Mouse (Mus musculus) thymus, adult 2 months (tissue): ENCODE measurements around the gene Gpr61. TPM values are rescaled to one million over a fixed set of nuclear protein-coding genes. Genes with fewer than 3 reads are reported as not detected.

Experiments
- DNase-seq: peaks from one replicate; pipeline ENCODE4 v3.0.0; 2021
- H3K27ac ChIP-seq: fragments of 200-500 bp; 2 replicates; pipeline ENCODE4 v1.5.1; 2012; ENCODE audit warnings: low read length, control low read depth; ENCODE audit not compliant: control insufficient read depth, insufficient read depth
- H3K27me3 ChIP-seq: fragments of 200-500 bp; 2 replicates; pipeline ENCODE4 v1.6.1; 2012; ENCODE audit warnings: mild to moderate bottlenecking, low read length, moderate library complexity, mixed read lengths; ENCODE audit not compliant: control insufficient read depth, insufficient read depth
- H3K36me3 ChIP-seq: fragments of 200-500 bp; 2 replicates; pipeline ENCODE4 v1.6.1; 2012; ENCODE audit warnings: mild to moderate bottlenecking, low read length, moderate library complexity; ENCODE audit not compliant: control insufficient read depth, insufficient read depth
- H3K4me1 ChIP-seq: fragments of 200-500 bp; replicated peaks from 2 replicates; pipeline ENCODE4 v1.6.1; 2012; ENCODE audit warnings: low read length; ENCODE audit not compliant: control insufficient read depth, insufficient read depth
- H3K4me3 ChIP-seq: fragments of 200-500 bp; 2 replicates; pipeline ENCODE4 v1.5.1; 2012; ENCODE audit warnings: mild to moderate bottlenecking, low read length, control low read depth, moderate library complexity; ENCODE audit not compliant: control insufficient read depth, insufficient read depth
- CTCF ChIP-seq: fragments of 200-500 bp; IDR thresholded peaks from 2 replicates; pipeline ENCODE4 v1.5.1; 2012; ENCODE audit warnings: mild to moderate bottlenecking, control low read depth, low read length, moderate library complexity, borderline replicate concordance; ENCODE audit not compliant: control insufficient read depth, poor library complexity, insufficient read depth; ENCODE audit errors: extremely low read depth
- POLR2A ChIP-seq: fragments of 200-500 bp; IDR thresholded peaks from 2 replicates; pipeline ENCODE4 v1.6.1; 2012; ENCODE audit warnings: mild to moderate bottlenecking, low read length, control low read depth, moderate library complexity; ENCODE audit not compliant: control insufficient read depth, poor library complexity, insufficient read depth; ENCODE audit errors: extremely low read depth
- WGBS: fragments of 180-500 bp; shearing (Covaris S2); methylation state at CpG from one replicate; pipeline ENCODE4 v1.1.7; 2018; 5-methylcytosine and 5-hydroxymethylcytosine counted together
- polyA plus RNA-seq: library from polyadenylated mRNA; depleted of rRNA; stranded (reverse); fragments of >200 nt; gene quantifications from 2 replicates; pipeline ENCODE4 v1.2.3, GENCODE M21; 2012

Gene Gpr61
- polyA plus RNA-seq, 1 experiment: not detected

GRCm38 (mm10) chr3:108124131-108124530, 30.6 kb downstream of the Gpr61 start:
- H3K27ac ChIP-seq: no peak overlapping the region
- DNase-seq: no peak
- H3K4me3 ChIP-seq: no peak overlapping the region
- no peaks in the 10 kb centered on the region for H3K27me3 ChIP-seq
- WGBS: 22% methylated on average over 1 of the region's 1 CpGs
- TF ChIP-seq CTCF (no peak), POLR2A (no peak)
- peaks cover 31% of the 10 kb centered on the region for H3K36me3 ChIP-seq
- H3K4me1 ChIP-seq: no peaks in the 10 kb centered on the region

DNA sequence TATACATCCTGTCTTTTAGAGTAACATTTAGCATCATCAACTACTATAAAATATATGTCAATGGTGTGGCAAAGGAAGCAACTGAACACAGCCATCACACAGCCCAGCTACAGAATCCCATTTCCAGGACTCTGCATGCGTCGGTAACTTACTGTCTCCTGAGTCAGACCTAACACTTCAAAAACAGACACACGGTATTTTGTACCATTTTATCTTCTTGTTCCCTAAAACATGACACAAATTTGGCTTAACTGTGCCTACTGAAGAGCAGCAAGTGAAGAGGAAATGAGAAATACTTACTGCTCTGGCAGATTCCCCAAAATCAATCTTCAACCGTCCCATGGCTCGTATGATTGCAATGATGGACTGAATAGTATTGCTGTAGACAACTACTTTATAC, 31.4 kb downstream of the Gpr61 start:
- no peak overlapping the region for H3K27ac ChIP-seq

GRCm38 (mm10) chr3:108121101-108121500, 33.6 kb downstream of the Gpr61 start:
- H3K27me3 ChIP-seq: no peaks in the 10 kb centered on the region
- 97% methylated on average over 3 of the region's 3 CpGs for WGBS
- DNase-seq: no peak
- H3K36me3 ChIP-seq: peaks cover 53% of the 10 kb centered on the region
- no peaks in the 10 kb centered on the region for H3K4me1 ChIP-seq
- no peak overlapping the region for H3K27ac ChIP-seq
- TF ChIP-seq POLR2A (no peak), CTCF (no peak)
- H3K4me3 ChIP-seq: no peak overlapping the region

More for the DNA sequence above, 31.4 kb downstream of the Gpr61 start:
- Histone ChIP-seq H3K4me1 (no peaks in the 10 kb centered on the region), H3K4me3 (no peak overlapping the region), H3K36me3 (peaks cover 40% of the 10 kb centered on the region), H3K27me3 (no peaks in the 10 kb centered on the region)
- WGBS: 93% methylated on average over 5 of the region's 5 CpGs
- TF ChIP-seq POLR2A: no peak
- no peak for TF ChIP-seq CTCF
- no peak for DNase-seq

- no peak for TF ChIP-seq CTCF
- TF ChIP-seq POLR2A: no peak
- WGBS: 96% methylated on average over 6 of the region's 6 CpGs
- Histone ChIP-seq H3K36me3 (peaks cover 70% of the 10 kb centered on the region), H3K27me3 (no peaks in the 10 kb centered on the region), H3K4me3 (no peak overlapping the region), H3K27ac (no peak overlapping the region), H3K4me1 (no peaks in the 10 kb centered on the region)
- DNase-seq: no peak
Measured at GRCm38 (mm10) chr3:108117465-108117864, 37.2 kb downstream of the Gpr61 start.

DNA sequence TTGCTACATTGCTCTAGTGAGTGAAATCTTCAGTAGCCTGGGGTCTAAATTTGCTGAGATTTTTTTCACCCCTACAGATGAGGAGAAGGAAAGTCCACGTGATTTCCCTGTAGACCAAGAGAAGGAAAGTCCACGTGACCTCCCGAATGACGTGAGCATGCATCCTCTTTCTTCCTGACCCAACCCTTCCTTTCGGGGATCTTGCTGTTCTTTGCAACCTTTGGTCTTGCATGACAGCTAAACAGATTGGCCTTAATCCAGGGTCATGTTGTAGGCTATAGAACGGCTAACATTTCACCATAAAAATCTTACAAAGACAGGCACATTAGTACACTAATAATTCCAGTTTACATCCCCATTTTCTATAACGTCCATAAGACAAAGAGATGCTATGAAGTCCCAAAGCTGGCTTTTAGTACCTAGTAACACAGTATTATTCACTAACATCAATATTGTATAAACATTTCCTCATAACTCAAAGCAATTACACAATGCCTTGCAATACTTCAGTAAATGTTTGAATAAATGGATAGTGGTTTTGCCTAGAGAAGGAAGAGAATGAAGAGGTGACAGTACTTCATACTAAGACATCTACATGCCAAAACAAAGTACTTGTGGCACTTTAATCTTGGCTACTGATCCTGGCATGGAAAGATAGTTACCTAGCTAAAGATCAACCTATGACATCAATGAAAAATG, 40.9 kb downstream of the Gpr61 start:
- DNase-seq: no peak
- Histone ChIP-seq H3K36me3 (peaks cover 77% of the 10 kb centered on the region), H3K4me3 (no peak overlapping the region), H3K27me3 (no peaks in the 10 kb centered on the region), H3K27ac (no peak overlapping the region), H3K4me1 (no peaks in the 10 kb centered on the region)
- 93% methylated on average over 7 of the region's 7 CpGs for WGBS
- TF ChIP-seq POLR2A (no peak), CTCF (no peak)

- Histone ChIP-seq H3K27ac (no peak overlapping the region), H3K27me3 (no peaks in the 10 kb centered on the region), H3K4me3 (no peak overlapping the region), H3K4me1 (no peaks in the 10 kb centered on the region), H3K36me3 (peaks cover 77% of the 10 kb centered on the region)
- DNase-seq: no peak
- TF ChIP-seq POLR2A: no peak
- TF ChIP-seq CTCF: no peak
- WGBS: 42% methylated on average over 4 of the region's 4 CpGs
Measured at GRCm38 (mm10) chr3:108112666-108113065, 42.0 kb downstream of the Gpr61 start.

- H3K4me3 ChIP-seq: no peak overlapping the region
- no peaks in the 10 kb centered on the region for H3K4me1 ChIP-seq
- H3K36me3 ChIP-seq: peaks cover 75% of the 10 kb centered on the region
- no peak for DNase-seq
- no peaks in the 10 kb centered on the region for H3K27me3 ChIP-seq
- 91% methylated on average over 7 of the region's 7 CpGs for WGBS
- TF ChIP-seq POLR2A (no peak), CTCF (no peak)
- H3K27ac ChIP-seq: no peak overlapping the region
Measured at GRCm38 (mm10) chr3:108112246-108112645, 42.4 kb downstream of the Gpr61 start.
